Mouse (Mus musculus): ENCODE measurements at regions not wholly inside any gene's neighbourhood (a gene's known extent, or its start where the extent isn't known, plus 50 kb on each side); places are given as distances from the start of the nearest gene placed in this dataset.

GRCm38 (mm10) chr8:109249691-109250090 is 244.1 kb upstream of the Pmfbp1 start:
- TF ChIP-seq POLR2A (IDR thresholded peaks at IDR 0.05; ENCODE audit: insufficient read length, low read depth) = no peak
- TF ChIP-seq CEBPB (IDR thresholded peaks at IDR 0.05; ENCODE audit: insufficient read depth, poor library complexity, severe bottlenecking) = no peak
- no peak for TF ChIP-seq TCF12 (IDR thresholded peaks at IDR 0.05; ENCODE audit: insufficient read depth, poor library complexity, severe bottlenecking)
